Mouse (Mus musculus): ENCODE results near the gene Ncl.
"Not testable (repeated sequence)": the region's sequence is repeated elsewhere in the genome, so short reads cannot be mapped to it uniquely, and the experiment has no call there.

Gene Ncl

GRCm38 (mm10) chr1:86358229-86358905 is 833 bp downstream of the Ncl start:
- DNase-seq, result peak; percentile 38

- no peak for DNase-seq
These were observed 5.0 kb downstream of the Ncl start for GRCm38 (mm10) chr1:86354186-86354585.

GRCm38 (mm10) chr1:86350576-86350975 is 8.6 kb downstream of the Ncl start:
- no peak for DNase-seq

GRCm38 (mm10) chr1:86349696-86350095 is 9.5 kb downstream of the Ncl start:
- DNase-seq, result no peak

GRCm38 (mm10) chr1:86349201-86349600 is 10.0 kb downstream of the Ncl start:
- DNase-seq, result no peak

GRCm38 (mm10) chr1:86348801-86349200 is 10.4 kb downstream of the Ncl start:
- DNase-seq, result no peak

- no peak for DNase-seq
These were observed 11.1 kb downstream of the Ncl start for GRCm38 (mm10) chr1:86348083-86348482.

GRCm38 (mm10) chr1:86347716-86348045 is 11.5 kb downstream of the Ncl start:
- no peak for DNase-seq

- DNase-seq, result no peak
These were observed 12.1 kb downstream of the Ncl start for GRCm38 (mm10) chr1:86346851-86347715.

GRCm38 (mm10) chr1:86345956-86346355 is 13.2 kb downstream of the Ncl start:
- no peak for DNase-seq

- DNase-seq, result no peak
These were observed 14.1 kb downstream of the Ncl start for GRCm38 (mm10) chr1:86345069-86345468.

GRCm38 (mm10) chr1:86343969-86344861 is 15.0 kb downstream of the Ncl start:
- DNase-seq, result no peak

GRCm38 (mm10) chr1:86343087-86343645 is 16.0 kb downstream of the Ncl start:
- no peak for DNase-seq

GRCm38 (mm10) chr1:86342371-86342770 is 16.8 kb downstream of the Ncl start:
- DNase-seq, result no peak

- not testable (repeated sequence) for DNase-seq
These were observed 18.1 kb downstream of the Ncl start for GRCm38 (mm10) chr1:86341096-86341495.

GRCm38 (mm10) chr1:86339156-86339812 is 19.9 kb downstream of the Ncl start:
- DNase-seq, result peak; percentile 71

GRCm38 (mm10) chr1:86336330-86336729 is 22.9 kb downstream of the Ncl start:
- no peak for DNase-seq

- DNase-seq, result no peak
These were observed 38.3 kb downstream of the Ncl start for GRCm38 (mm10) chr1:86320822-86321413.

- no peak for DNase-seq
These were observed 45.5 kb downstream of the Ncl start for GRCm38 (mm10) chr1:86313772-86314125.

GRCm38 (mm10) chr1:86313096-86313771 is 46.0 kb downstream of the Ncl start:
- DNase-seq, result no peak

GRCm38 (mm10) chr1:86312269-86312668 is 46.9 kb downstream of the Ncl start:
- no peak for DNase-seq

Data from cerebellum, adult 11-12 months (tissue).